Mouse (Mus musculus) heart, adult 2 months (tissue): Measurements from ENCODE around the gene Fermt2. TPM values are rescaled to one million over a fixed set of nuclear protein-coding genes. Genes with fewer than 3 reads are reported as not detected.

Experiments
- DNase-seq, 2 experiments: peaks; one replicate each; pipeline ENCODE4 v3.0.0; 2021
- H3K27ac ChIP-seq: fragments of 200-600 bp; 2 replicates; pipeline ENCODE4 v1.8.1; 2022
- H3K27me3 ChIP-seq: fragments of 200-500 bp; 2 replicates; pipeline ENCODE4 v1.6.1; 2012; ENCODE audit warnings: mild to moderate bottlenecking, low read length, inconsistent platforms, mixed read lengths; ENCODE audit not compliant: control insufficient read depth, insufficient read depth
- H3K36me3 ChIP-seq: fragments of 200-500 bp; 2 replicates; pipeline ENCODE4 v1.6.1; 2012; ENCODE audit warnings: low read length, inconsistent platforms; ENCODE audit not compliant: control insufficient read depth, insufficient read depth
- H3K4me1 ChIP-seq: fragments of 200-500 bp; 2 replicates; pipeline ENCODE4 v1.6.1; 2011; ENCODE audit warnings: low read length; ENCODE audit not compliant: control insufficient read depth, insufficient read depth
- H3K4me3 ChIP-seq: fragments of 200-600 bp; 2 replicates; pipeline ENCODE4 v1.8.1; 2022
- H3K79me2 ChIP-seq: fragments of 200-500 bp; replicated peaks from 2 replicates; pipeline ENCODE4 v1.6.1; 2012; ENCODE audit warnings: mild to moderate bottlenecking, inconsistent platforms, low read length, moderate library complexity, mixed read lengths; ENCODE audit not compliant: control insufficient read depth, insufficient read depth
- H3K9ac ChIP-seq: fragments of 200-500 bp; 2 replicates; pipeline ENCODE4 v1.6.1; 2012; ENCODE audit warnings: low read depth, mild to moderate bottlenecking, control low read depth, inconsistent platforms, low read length, mixed read lengths
- CTCF ChIP-seq: fragments of 200-600 bp; IDR thresholded peaks from 2 replicates; pipeline ENCODE4 v1.8.1; 2022; ENCODE audit warnings: antibody characterized with exemption, mild to moderate bottlenecking, moderate library complexity
- EP300 ChIP-seq: fragments of 200-500 bp; IDR thresholded peaks from 2 replicates; pipeline ENCODE4 v1.6.1; 2011; ENCODE audit warnings: low read depth, low read length, control low read depth; ENCODE audit not compliant: insufficient read depth
- POLR2A ChIP-seq: fragments of 200-500 bp; IDR thresholded peaks from 2 replicates; pipeline ENCODE4 v1.6.1; 2011; ENCODE audit warnings: mild to moderate bottlenecking, low read depth, low read length, control low read depth; ENCODE audit not compliant: insufficient read depth
- WGBS: fragments of 180-500 bp; shearing (Covaris S2); methylation state at CpG from one replicate; pipeline ENCODE4 v1.1.7; 2018; 5-methylcytosine and 5-hydroxymethylcytosine counted together
- intact Hi-C: fragments of 180-260 bp; cut with DNase I; formaldehyde crosslinking; loops from one replicate; pipeline ENCODE4 v1.15.1; 2025
- polyA plus RNA-seq: library from polyadenylated mRNA; depleted of rRNA; stranded (reverse); fragments of >200 nt; gene quantifications from 2 replicates; pipeline ENCODE4 v1.2.3, GENCODE M21; 2012
- total RNA-seq, 2 experiments: library from RNA; stranded (reverse); gene quantifications; 2 replicates each; pipeline ENCODE4 v1.2.3; 2021

Fermt2 gene
- total and polyA plus RNA-seq, 3 experiments: 80.7 to 250 (median 230) TPM

GRCm38 (mm10) chr14:45548118-45548517 is 18.2 kb upstream of the Fermt2 start:
- DNase-seq: no peak
- no peaks in the 10 kb centered on the region for H3K79me2 ChIP-seq
- H3K9ac ChIP-seq: no peak overlapping the region
- no peaks in the 10 kb centered on the region for H3K27me3 ChIP-seq
- peaks cover 3% of the 10 kb centered on the region for H3K4me1 ChIP-seq
- 82% methylated on average over 3 of the region's 3 CpGs for WGBS
- no peaks in the 10 kb centered on the region for H3K36me3 ChIP-seq
- intact Hi-C loops: no loop called here
- TF ChIP-seq EP300 (no peak), POLR2A (no peak), CTCF (peak; percentile 43)
- no peak overlapping the region for H3K4me3 ChIP-seq
- no peak overlapping the region for H3K27ac ChIP-seq

- Histone ChIP-seq H3K4me1 (peaks cover 5% of the 10 kb centered on the region), H3K27ac (no peak overlapping the region), H3K79me2 (no peaks in the 10 kb centered on the region), H3K9ac (no peak overlapping the region), H3K36me3 (peaks cover 3% of the 10 kb centered on the region; the same call in 1 of the 2 replicates), H3K27me3 (no peaks in the 10 kb centered on the region), H3K4me3 (no peak overlapping the region)
- no peak for DNase-seq
- 84% methylated on average over 7 of the region's 7 CpGs for WGBS
- intact Hi-C loops: no loop called here
- TF ChIP-seq CTCF (no peak), EP300 (no peak), POLR2A (no peak)
Observed at GRCm38 (mm10) chr14:45544905-45545304, 15.0 kb upstream of the Fermt2 start.

GRCm38 (mm10) chr14:45544026-45544425 is 14.1 kb upstream of the Fermt2 start:
- no peak for TF ChIP-seq POLR2A
- TF ChIP-seq EP300: no peak
- TF ChIP-seq CTCF: no peak
- H3K27me3 ChIP-seq: no peaks in the 10 kb centered on the region
- no peak overlapping the region for H3K4me3 ChIP-seq
- peaks cover 7% of the 10 kb centered on the region for H3K4me1 ChIP-seq
- no peak overlapping the region for H3K9ac ChIP-seq
- H3K27ac ChIP-seq: no peak overlapping the region
- intact Hi-C loops: no loop called here
- no peak for DNase-seq
- peaks cover 3% of the 10 kb centered on the region; the same call in 1 of the 2 replicates for H3K36me3 ChIP-seq
- WGBS: 71% methylated on average over 5 of the region's 6 CpGs
- H3K79me2 ChIP-seq: no peaks in the 10 kb centered on the region

GRCm38 (mm10) chr14:45539659-45540468 is 9.9 kb upstream of the Fermt2 start:
- 10% methylated on average over 12 of the region's 12 CpGs for WGBS
- Histone ChIP-seq H3K4me1 (peaks cover 7% of the 10 kb centered on the region), H3K9ac (no peak overlapping the region), H3K27ac (peak overlapping the region; percentile 95), H3K79me2 (no peaks in the 10 kb centered on the region), H3K36me3 (peaks cover 3% of the 10 kb centered on the region; the same call in 1 of the 2 replicates), H3K4me3 (peak overlapping the region; percentile 16; the same call in 1 of the 2 replicates), H3K27me3 (no peaks in the 10 kb centered on the region)
- peak; percentile 85 to 89 for DNase-seq
- TF ChIP-seq EP300 (peak; percentile 96), POLR2A (peak; percentile 62; the same call in 1 of the 2 replicates), CTCF (peak; percentile 90)
- intact Hi-C loops: loop anchor here (1.0 to 2.0 kb wide), 2 partner anchors 77 to 117 kb away; no protein-coding TSS in a partner anchor

- peak overlapping the region; percentile 99 for H3K27ac ChIP-seq
- peaks cover 19% of the 10 kb centered on the region for H3K36me3 ChIP-seq
- DNase-seq: no peak
- H3K27me3 ChIP-seq: no peaks in the 10 kb centered on the region
- H3K4me1 ChIP-seq: peaks cover 4% of the 10 kb centered on the region
- peak overlapping the region; percentile 76 for H3K4me3 ChIP-seq
- peak overlapping the region; percentile 74 for H3K9ac ChIP-seq
- intact Hi-C loops: loop anchor here (2.0 kb wide), 1 partner anchor 74 kb away; no protein-coding TSS in a partner anchor
- TF ChIP-seq CTCF (no peak), EP300 (no peak), POLR2A (peak; percentile 73)
- H3K79me2 ChIP-seq: peaks cover 2% of the 10 kb centered on the region; the same call in 1 of the 2 replicates
- WGBS: 1% methylated on average over 37 of the region's 37 CpGs
Observed at GRCm38 (mm10) chr14:45530364-45531345, 737 bp upstream of the Fermt2 start.
